Mouse (Mus musculus): ENCODE measurements around the gene Pla2g10.

DNA sequence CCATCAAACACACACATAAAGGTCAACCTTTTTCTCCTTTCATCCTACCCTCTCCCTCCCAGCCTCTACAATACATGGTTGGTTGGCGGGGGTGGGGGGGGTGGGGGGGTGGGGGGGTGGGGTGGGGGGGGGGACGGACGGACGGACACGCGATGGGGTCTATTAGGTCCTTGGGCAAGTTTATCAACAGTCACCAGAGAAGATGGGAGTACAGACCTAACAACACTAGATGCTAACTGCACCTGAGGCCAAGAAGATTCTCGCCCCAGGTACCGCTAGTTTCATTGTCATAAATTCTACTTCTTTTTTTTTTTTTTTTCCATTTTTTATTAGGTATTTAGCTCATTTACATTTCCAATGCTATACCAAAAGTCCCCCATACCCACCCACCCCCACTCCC lies 23.2 kb upstream of the Pla2g10 start:
- no peak for TF ChIP-seq CTCF (IDR thresholded peaks at IDR 0.05; ENCODE audit: low read depth)
- no peak for TF ChIP-seq EP300 (optimal IDR thresholded peaks at IDR 0.05)

All from stomach, postnatal 0 days (tissue).